32 mouse cellular contexts compared by ENCODE assay signal in the genomic region with DNA sequence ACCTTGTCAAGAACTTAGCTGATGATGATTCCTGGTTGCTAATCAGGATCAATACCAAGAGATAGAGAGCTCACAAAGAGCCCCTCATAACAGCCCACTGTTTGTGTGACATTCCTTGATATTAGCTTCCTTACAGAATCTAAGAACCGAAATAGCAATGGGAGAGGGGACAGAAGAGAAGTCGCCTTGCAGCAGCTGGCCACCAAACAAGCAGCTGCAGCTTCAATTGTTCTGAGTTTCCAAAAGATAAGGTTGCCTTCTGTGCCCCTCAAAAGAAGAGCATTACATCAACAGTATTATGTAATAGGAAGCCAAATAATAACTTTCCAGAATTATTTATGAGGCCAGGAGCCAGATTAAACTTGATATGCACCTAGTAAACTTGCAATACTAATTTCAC.
DNase-seq lines count a peak whose midpoint lies in the region; ATAC-seq and TF ChIP-seq lines count a peak whose summit lies in the region.
"Had no signal": no experiment of that assay in that cellular context is flagged by ENCODE, and none has a peak within 500 bp of the region (broad histone marks: within the 10 kb centered on the region; RNA-seq: fewer than 3 reads in every experiment).

No protein-coding gene starts in this region.

- no peak for TF ChIP-seq POLR2A in heart, adult 2 months (IDR thresholded peaks at IDR 0.05; ENCODE audit: insufficient read depth, low read depth, low read length)
- no peak for TF ChIP-seq POLR2A in kidney, adult 2 months (IDR thresholded peaks at IDR 0.05; ENCODE audit: low read depth, low read length)

- no peak for TF ChIP-seq EP300 in heart, adult 2 months (IDR thresholded peaks at IDR 0.05; ENCODE audit: insufficient read depth, low read depth, low read length)

- H3K4me3 ChIP-seq in heart, adult 2 months = no peak overlapping the region
- no peak overlapping the region for H3K4me3 ChIP-seq in heart, embryonic 11.5 days (ENCODE audit: low read depth, low read length)
- no peak overlapping the region for H3K4me3 ChIP-seq in kidney, adult 2 months (ENCODE audit: insufficient read depth, low read depth, low read length)
- H3K4me3 ChIP-seq in kidney, embryonic 15.5 days (replicated peaks) = no peak overlapping the region
- H3K4me3 ChIP-seq: embryonic facial prominence, embryonic 12.5 days; heart, embryonic 15.5 days; layer of hippocampus, adult 2 months; left cerebral cortex, adult 2 months; limb, embryonic 15.5 days; liver, embryonic 13.5 days; megakaryocyte, embryonic 14.5 days; neural tube, embryonic 13.5 days had no signal

- H3K36me3 ChIP-seq in heart, adult 2 months (ENCODE audit: control insufficient read depth, insufficient read depth, low read length) = peaks cover 4% of the 10 kb centered on the region; the same call in 1 of the 2 replicates
- no peaks in the 10 kb centered on the region for H3K36me3 ChIP-seq in heart, embryonic 11.5 days (ENCODE audit: control insufficient read depth, insufficient read depth, low read length)
- no peaks in the 10 kb centered on the region for H3K36me3 ChIP-seq in kidney, adult 2 months (ENCODE audit: control insufficient read depth, insufficient read depth, low read length)
- H3K36me3 ChIP-seq in kidney, embryonic 15.5 days = no peaks in the 10 kb centered on the region
- H3K36me3 ChIP-seq: embryonic facial prominence, embryonic 12.5 days; heart, embryonic 15.5 days; limb, embryonic 15.5 days; liver, embryonic 13.5 days; neural tube, embryonic 13.5 days had no signal

- intact Hi-C loops in heart, adult 2 months (cut with DNase I) = loop anchor here (5.0 kb wide), 1 partner anchor 108 kb away; no protein-coding TSS in a partner anchor
- intact Hi-C loops in left cerebral cortex, postnatal 10 days (cut with DNase I) = no loop called here

- H3K9me3 ChIP-seq in heart, embryonic 11.5 days (replicated peaks; ENCODE audit: control insufficient read depth, low read length) = no peaks in the 10 kb centered on the region
- H3K9me3 ChIP-seq in kidney, embryonic 15.5 days (replicated peaks) = no peaks in the 10 kb centered on the region
- H3K9me3 ChIP-seq: embryonic facial prominence, embryonic 12.5 days; heart, embryonic 15.5 days; limb, embryonic 15.5 days; liver, embryonic 13.5 days; megakaryocyte, embryonic 14.5 days; neural tube, embryonic 13.5 days had no signal

- no peaks in the 10 kb centered on the region for H3K27me3 ChIP-seq in heart, adult 2 months (ENCODE audit: control insufficient read depth, insufficient read depth, low read length)
- no peaks in the 10 kb centered on the region for H3K27me3 ChIP-seq in heart, embryonic 11.5 days (ENCODE audit: control insufficient read depth, insufficient read depth, low read length)
- H3K27me3 ChIP-seq in kidney, adult 2 months (replicated peaks; ENCODE audit: control insufficient read depth, insufficient read depth, low read length) = no peaks in the 10 kb centered on the region
- no peaks in the 10 kb centered on the region for H3K27me3 ChIP-seq in kidney, embryonic 15.5 days
- H3K27me3 ChIP-seq: embryonic facial prominence, embryonic 12.5 days; heart, embryonic 15.5 days; limb, embryonic 15.5 days; liver, embryonic 13.5 days; megakaryocyte, embryonic 14.5 days; neural tube, embryonic 13.5 days; Patski had no signal

- no peaks in the 10 kb centered on the region; the same call in 1 of the 2 replicates for H3K79me2 ChIP-seq in heart, adult 2 months (replicated peaks; ENCODE audit: control insufficient read depth, insufficient read depth, low read length)

- DNase-seq in embryo, embryonic 11 days = peak; percentile 24
- no peak for DNase-seq in embryo, embryonic 9.5 days (ENCODE audit: extremely low spot score)
- no peak for DNase-seq in heart, adult 2 months
- DNase-seq in kidney, adult 2 months = no peak
- DNase-seq in 416B (ENCODE audit: low read depth) = peak; percentile 24
- no peak for DNase-seq in left cerebral cortex, postnatal 10 days (ENCODE audit: extremely low spot score in 1 of 2, low spot score in 2 of 2)
- DNase-seq: adrenal gland, postnatal 10 days; cerebellum, adult 11-12 months; cerebellum, adult 9-11 months; gastrocnemius, postnatal 25 days; heart, postnatal 36 days; kidney, adult 11 months; kidney, postnatal 36 days; liver, embryonic 13.5 days; lung, adult 18-20 months; lung, postnatal 4 days; right cerebral cortex, postnatal 4 days; thymus, adult 2 months; thymus, postnatal 36 days had no signal

- TF ChIP-seq CTCF in heart, adult 2 months (IDR thresholded peaks at IDR 0.05) = no peak
- TF ChIP-seq CTCF in kidney, adult 2 months (conservative IDR thresholded peaks at IDR 0.05; ENCODE audit: insufficient read depth, insufficient read length, low read depth, low read length) = no peak

- H3K4me1 ChIP-seq in heart, adult 2 months (ENCODE audit: control insufficient read depth, insufficient read depth, low read length) = peaks cover 4% of the 10 kb centered on the region
- peaks cover 3% of the 10 kb centered on the region; the same call in 1 of the 2 replicates for H3K4me1 ChIP-seq in heart, embryonic 11.5 days (ENCODE audit: control insufficient read depth, insufficient read depth, low read length)
- 0 out of 2 replicates have a peak, but pooled peaks cover 3% of the 10 kb centered on the region for H3K4me1 ChIP-seq in kidney, adult 2 months (ENCODE audit: control insufficient read depth, insufficient read depth, low read length)
- H3K4me1 ChIP-seq in kidney, embryonic 15.5 days = no peaks in the 10 kb centered on the region
- H3K4me1 ChIP-seq: heart, embryonic 15.5 days; limb, embryonic 15.5 days; liver, embryonic 13.5 days had no signal

- peak overlapping the region; percentile 34 for H3K27ac ChIP-seq in heart, adult 2 months
- no peak overlapping the region for H3K27ac ChIP-seq in heart, embryonic 11.5 days (ENCODE audit: low read depth, low read length)
- H3K27ac ChIP-seq in kidney, adult 2 months (ENCODE audit: insufficient read depth, low read depth, low read length) = peak overlapping the region; percentile 45; the same call in 1 of the 2 replicates
- no peak overlapping the region for H3K27ac ChIP-seq in kidney, embryonic 15.5 days
- H3K27ac ChIP-seq: embryonic facial prominence, embryonic 12.5 days; heart, embryonic 15.5 days; layer of hippocampus, adult 2 months; left cerebral cortex, adult 2 months; limb, embryonic 15.5 days; liver, embryonic 13.5 days; neural tube, embryonic 13.5 days; stomach, postnatal 0 days had no signal

- H3K9ac ChIP-seq in heart, adult 2 months (ENCODE audit: low read depth, low read length) = no peak overlapping the region
- H3K9ac ChIP-seq in heart, embryonic 11.5 days (ENCODE audit: low read depth, low read length) = no peak overlapping the region
- no peak overlapping the region for H3K9ac ChIP-seq in kidney, embryonic 15.5 days
- H3K9ac ChIP-seq: embryonic facial prominence, embryonic 12.5 days; heart, embryonic 15.5 days; limb, embryonic 15.5 days; liver, embryonic 13.5 days; neural tube, embryonic 13.5 days had no signal

- H3K4me2 ChIP-seq in heart, embryonic 11.5 days = no peak overlapping the region
- no peak overlapping the region for H3K4me2 ChIP-seq in kidney, embryonic 15.5 days
- H3K4me2 ChIP-seq: embryonic facial prominence, embryonic 12.5 days; heart, embryonic 15.5 days; limb, embryonic 15.5 days; liver, embryonic 13.5 days; neural tube, embryonic 13.5 days had no signal

- 17% methylated on average over 2 of the region's 2 CpGs for WGBS in heart, adult 2 months
- 27% methylated on average over 2 of the region's 2 CpGs for WGBS in heart, embryonic 11.5 days (ENCODE audit: insufficient replicate concordance)
- 56% methylated on average over 2 of the region's 2 CpGs for WGBS in kidney, adult 2 months
- WGBS in kidney, embryonic 15.5 days = 57% methylated on average over 2 of the region's 2 CpGs

- no peak for ATAC-seq in heart, embryonic 11.5 days (replicated peaks; ENCODE audit: insufficient number of reproducible peaks, low FRiP score, low TSS enrichment)
- ATAC-seq in kidney, embryonic 15.5 days (replicated peaks; ENCODE audit: low FRiP score) = no peak
- ATAC-seq: inflammation-experienced regulatory T-cells, adult 6 months; lung, postnatal 0 days; Patski had no signal

Comparison
In these comparisons a context has a peak if more than half of its experiments do, and no peak if none do; other contexts are left out.
1. DNase-seq: peak in embryo, embryonic 11 days (single experiment) and 416B (single experiment); none in embryo, embryonic 9.5 days (single experiment), heart, adult 2 months (0 of 2), kidney, adult 2 months (single experiment) and left cerebral cortex, postnatal 10 days (0 of 2).
2. H3K27ac ChIP-seq: peak in heart, adult 2 months (single experiment) and kidney, adult 2 months (single experiment); none in heart, embryonic 11.5 days (single experiment) and kidney, embryonic 15.5 days (single experiment).